Comparison of ENCODE assay signal across 14 mouse cellular contexts in genomic region chr3:72377387-72377786, GRCm38 (mm10).
"Had no signal": no experiment of that assay in that cellular context is flagged by ENCODE, and none has a peak within 500 bp of the region (broad histone marks: within the 10 kb centered on the region; RNA-seq: fewer than 3 reads in every experiment).

No protein-coding gene starts in this region.

- DNase-seq: forebrain, postnatal 0 days; gastrocnemius, postnatal 14 days; gastrocnemius, postnatal 36 days; heart, adult 11 months; heart, adult 2 months; heart, postnatal 14 days; heart, postnatal 36 days; kidney, adult 18-20 months; kidney, adult 8-10 months; kidney, postnatal 10 days; kidney, postnatal 25 days; layer of hippocampus, adult 9-11 months; layer of hippocampus, postnatal 36 days; left cerebral cortex, postnatal 4 days had no signal
